24 mouse cellular contexts compared by ENCODE assay signal in genomic region chr17:9697763-9698162, GRCm38 (mm10). TPM values are rescaled to one million over a fixed set of nuclear protein-coding genes. Genes with fewer than 3 reads are reported as not detected.
DNase-seq lines count a peak whose midpoint lies in the region; ATAC-seq and TF ChIP-seq lines count a peak whose summit lies in the region.
"Had no signal": no experiment of that assay in that cellular context is flagged by ENCODE, and none has a peak within 500 bp of the region (broad histone marks: within the 10 kb centered on the region; RNA-seq: fewer than 3 reads in every experiment).

No protein-coding gene starts in this region.

- H3K9me3 ChIP-seq in forebrain, embryonic 15.5 days: no peaks in the 10 kb centered on the region
- peaks cover 3% of the 10 kb centered on the region; the same call in 1 of the 2 replicates for H3K9me3 ChIP-seq in hindbrain, embryonic 16.5 days (ENCODE audit: control insufficient read depth, low read length)
- H3K9me3 ChIP-seq: G1E; limb, embryonic 15.5 days; lung, embryonic 15.5 days; stomach, embryonic 15.5 days had no signal

- TF ChIP-seq POLR2A in lung, adult 2 months (IDR thresholded peaks at IDR 0.05; ENCODE audit: borderline replicate concordance, extremely low read depth, low read depth, low read length): no peak
- no peak for TF ChIP-seq POLR2A in olfactory bulb, adult 2 months (IDR thresholded peaks at IDR 0.05; ENCODE audit: insufficient read depth, low read depth, low read length)

- peak; percentile 4 for DNase-seq in lung, postnatal 14 days
- no peak for DNase-seq in lung, adult 2 months
- no peak for DNase-seq in thymus, postnatal 36 days
- no peak for DNase-seq in cerebellum, adult 18-20 months
- DNase-seq in gastrocnemius, adult 2 months: no peak
- DNase-seq: adrenal gland, adult 8-10 months; cerebellum, postnatal 10 days; heart, adult 2 months; right cerebral cortex, adult 18-20 months; spleen, adult 18-20 months had no signal

- no peak overlapping the region for H3K27ac ChIP-seq in forebrain, embryonic 15.5 days (replicated peaks)
- H3K27ac ChIP-seq in hindbrain, embryonic 16.5 days (ENCODE audit: low read depth, low read length): 0 out of 2 replicates have a peak overlapping the region, but pooled peaks have one; percentile 39
- peak overlapping the region; percentile 42 for H3K27ac ChIP-seq in olfactory bulb, adult 2 months (ENCODE audit: insufficient read depth, low read depth, low read length)
- no peak overlapping the region for H3K27ac ChIP-seq in gastrocnemius, adult 2 months
- H3K27ac ChIP-seq: heart, adult 2 months; limb, embryonic 15.5 days; lung, embryonic 15.5 days; neural tube, embryonic 13.5 days; stomach, embryonic 15.5 days had no signal

- H3K9ac ChIP-seq in forebrain, embryonic 15.5 days (replicated peaks): no peak overlapping the region
- no peak overlapping the region for H3K9ac ChIP-seq in hindbrain, embryonic 16.5 days (ENCODE audit: low read depth, low read length)
- H3K9ac ChIP-seq: limb, embryonic 15.5 days; lung, embryonic 15.5 days; neural tube, embryonic 13.5 days; stomach, embryonic 15.5 days had no signal

- H3K36me3 ChIP-seq in forebrain, embryonic 15.5 days: no peaks in the 10 kb centered on the region
- no peaks in the 10 kb centered on the region for H3K36me3 ChIP-seq in hindbrain, embryonic 16.5 days (ENCODE audit: control insufficient read depth, insufficient read depth, low read length)
- H3K36me3 ChIP-seq: G1E; limb, embryonic 15.5 days; lung, embryonic 15.5 days; neural tube, embryonic 13.5 days; stomach, embryonic 15.5 days had no signal

- no peak overlapping the region for H3K4me3 ChIP-seq in lung, adult 2 months (replicated peaks; ENCODE audit: extremely low read depth, low read depth, low read length)
- H3K4me3 ChIP-seq in forebrain, embryonic 15.5 days: no peak overlapping the region
- H3K4me3 ChIP-seq in hindbrain, embryonic 16.5 days (ENCODE audit: low read length): no peak overlapping the region
- H3K4me3 ChIP-seq in olfactory bulb, adult 2 months (ENCODE audit: insufficient read depth, low read depth, low read length): no peak overlapping the region
- H3K4me3 ChIP-seq in gastrocnemius, adult 2 months: no peak overlapping the region
- H3K4me3 ChIP-seq: erythroblast, embryonic 14.5 days; heart, adult 2 months; limb, embryonic 15.5 days; lung, embryonic 15.5 days; neural tube, embryonic 13.5 days; stomach, embryonic 15.5 days had no signal

- no peaks in the 10 kb centered on the region for H3K4me1 ChIP-seq in lung, adult 2 months (ENCODE audit: control insufficient read depth, insufficient read depth, low read length)
- H3K4me1 ChIP-seq in forebrain, embryonic 15.5 days: peaks cover 10% of the 10 kb centered on the region
- H3K4me1 ChIP-seq in hindbrain, embryonic 16.5 days (ENCODE audit: control insufficient read depth, insufficient read depth, low read depth, low read length): peaks cover 4% of the 10 kb centered on the region; the same call in 1 of the 2 replicates
- peaks cover 2% of the 10 kb centered on the region; the same call in 1 of the 2 replicates for H3K4me1 ChIP-seq in olfactory bulb, adult 2 months (ENCODE audit: control insufficient read depth, insufficient read depth, low read length)
- H3K4me1 ChIP-seq: limb, embryonic 15.5 days; lung, embryonic 15.5 days; stomach, embryonic 15.5 days had no signal

- intact Hi-C loops in gastrocnemius, adult 2 months (cut with DNase I): no loop called here

- 62% methylated on average over 7 of the region's 7 CpGs for WGBS in lung, adult 2 months
- WGBS in forebrain, embryonic 15.5 days: 23% methylated on average over 7 of the region's 7 CpGs
- WGBS in hindbrain, embryonic 16.5 days: 29% methylated on average over 7 of the region's 7 CpGs
- WGBS in olfactory bulb, adult 2 months: 19% methylated on average over 7 of the region's 7 CpGs

- no peak overlapping the region for H3K4me2 ChIP-seq in forebrain, embryonic 15.5 days (replicated peaks)
- H3K4me2 ChIP-seq in hindbrain, embryonic 16.5 days (ENCODE audit: low read length): no peak overlapping the region
- H3K4me2 ChIP-seq: limb, embryonic 15.5 days; lung, embryonic 15.5 days; neural tube, embryonic 13.5 days; stomach, embryonic 15.5 days had no signal

- peak; percentile 57; the same call in 1 of the 2 replicates for ATAC-seq in forebrain, embryonic 15.5 days (replicated peaks)
- peak; percentile 63; the same call in 1 of the 2 replicates for ATAC-seq in hindbrain, embryonic 16.5 days

- no peaks in the 10 kb centered on the region for H3K27me3 ChIP-seq in forebrain, embryonic 15.5 days
- no peaks in the 10 kb centered on the region for H3K27me3 ChIP-seq in hindbrain, embryonic 16.5 days (replicated peaks; ENCODE audit: control insufficient read depth, insufficient read depth, low read length)
- H3K27me3 ChIP-seq: limb, embryonic 15.5 days; neural tube, embryonic 13.5 days; stomach, embryonic 15.5 days had no signal

- no peak for TF ChIP-seq CTCF in lung, adult 2 months (IDR thresholded peaks at IDR 0.05; ENCODE audit: insufficient read depth, low read length)
- no peak for TF ChIP-seq CTCF in olfactory bulb, adult 2 months (IDR thresholded peaks at IDR 0.05; ENCODE audit: insufficient read depth, low read depth, low read length)
- no peak for TF ChIP-seq CTCF in gastrocnemius, adult 2 months (IDR thresholded peaks at IDR 0.05)

RNA-seq across cellular contexts. Expression of gene Pabpc6, which starts 28.2 kb away (rescaled TPM):
- polyA plus RNA-seq in lung, adult 2 months (2012; rRNA removed): not detected in 2 replicates
- not detected in 2 replicates for polyA plus RNA-seq in forebrain, embryonic 15.5 days (2015; fragmentation: Nextera tagmentation; extraction: Ambion mirVana)
- polyA plus RNA-seq in hindbrain, embryonic 16.5 days (2015; fragmentation: Nextera tagmentation; extraction: Ambion mirVana): not detected in 2 replicates
- polyA plus RNA-seq in olfactory bulb, adult 2 months (2012; ENCODE audit: insufficient read depth, insufficient read length, low replicate concordance, missing spikeins): not detected in 2 replicates
- not detected for total RNA-seq in gastrocnemius, adult 2 months (2021)
- total RNA-seq: adrenal gland, adult 8-10 months; gastrocnemius, adult 18-20 months; heart, adult 2 months; layer of hippocampus, adult 8-10 months had no signal
- polyA plus RNA-seq: erythroblast, embryonic 14.5 days; G1E; heart, adult 2 months; heart, postnatal 0 days; intestine, embryonic 14.5 days; kidney, embryonic 16.5 days; limb, embryonic 15.5 days; lung, embryonic 15.5 days; neural tube, embryonic 13.5 days; stomach, embryonic 15.5 days had no signal

Comparison
In these comparisons a context has a peak if more than half of its experiments do, and no peak if none do; other contexts are left out.
1. H3K27ac ChIP-seq: peak in hindbrain, embryonic 16.5 days (single experiment) and olfactory bulb, adult 2 months (single experiment); none in forebrain, embryonic 15.5 days (single experiment) and gastrocnemius, adult 2 months (single experiment).